Mouse (Mus musculus) spleen, adult 2 months (tissue): Measurements from ENCODE around the gene Slc22a23. TPM values are rescaled to one million over a fixed set of nuclear protein-coding genes. Genes with fewer than 3 reads are reported as not detected.

Experiments
- DNase-seq, 2 experiments: peaks; one replicate each; pipeline versions ENCODE4 v3.0.0 to v3.0.0-alpha.2; 2012 to 2021; ENCODE audit warnings: low spot score in 2 of 2, low read depth in 1 of 2
- H3K27ac ChIP-seq: fragments of 200-500 bp; 2 replicates; pipeline ENCODE4 v1.5.1; 2012; ENCODE audit warnings: low read length, inconsistent platforms; ENCODE audit not compliant: insufficient read depth
- H3K27me3 ChIP-seq: fragments of 200-500 bp; 2 replicates; pipeline ENCODE4 v1.6.1; 2012; ENCODE audit warnings: mild to moderate bottlenecking, moderate library complexity, low read length, inconsistent platforms; ENCODE audit not compliant: control insufficient read depth, insufficient read depth
- H3K36me3 ChIP-seq: fragments of 200-500 bp; 2 replicates; pipeline ENCODE4 v1.6.1; 2012; ENCODE audit warnings: mild to moderate bottlenecking, low read length, inconsistent platforms; ENCODE audit not compliant: control insufficient read depth, insufficient read depth
- H3K4me1 ChIP-seq: fragments of 200-500 bp; 2 replicates; pipeline ENCODE4 v1.6.1; 2011; ENCODE audit warnings: inconsistent platforms; ENCODE audit not compliant: control insufficient read depth, insufficient read depth, insufficient read length
- H3K4me3 ChIP-seq: fragments of 200-500 bp; 2 replicates; pipeline ENCODE4 v1.5.1; 2011; ENCODE audit warnings: mild to moderate bottlenecking, inconsistent platforms; ENCODE audit not compliant: insufficient read depth, insufficient read length; ENCODE audit errors: extremely low read depth
- CTCF ChIP-seq: fragments of 200-500 bp; IDR thresholded peaks from 2 replicates; pipeline ENCODE4 v1.5.1; 2011; ENCODE audit warnings: mild to moderate bottlenecking, inconsistent platforms; ENCODE audit not compliant: insufficient read depth, insufficient read length, insufficient replicate concordance; ENCODE audit errors: extremely low read depth
- POLR2A ChIP-seq: fragments of 200-500 bp; IDR thresholded peaks from 2 replicates; pipeline ENCODE4 v1.6.1; 2011; ENCODE audit warnings: low read depth, low read length, inconsistent platforms
- WGBS: fragments of 180-500 bp; shearing (Covaris S2); methylation state at CpG from one replicate; pipeline ENCODE4 v1.1.7; 2018; 5-methylcytosine and 5-hydroxymethylcytosine counted together
- polyA plus RNA-seq: library from polyadenylated mRNA; depleted of rRNA; stranded (reverse); fragments of >200 nt; gene quantifications from 2 replicates; pipeline ENCODE4 v1.2.3, GENCODE M21; 2012

Gene Slc22a23
- polyA plus RNA-seq, 1 experiment, result 10.0 TPM

- Histone ChIP-seq H3K27ac (no peak overlapping the region), H3K27me3 (no peaks in the 10 kb centered on the region), H3K4me1 (0 out of 2 replicates have a peak, but pooled peaks cover 2% of the 10 kb centered on the region), H3K4me3 (no peak overlapping the region), H3K36me3 (no peaks in the 10 kb centered on the region)
- 89% methylated on average over 15 of the region's 15 CpGs for WGBS
- no peak for DNase-seq
- no peak for TF ChIP-seq POLR2A
- no peak for TF ChIP-seq CTCF
These were observed 95.8 kb downstream of the Slc22a23 start for GRCm38 (mm10) chr13:34248941-34249920.

- Histone ChIP-seq H3K27ac (no peak overlapping the region), H3K36me3 (no peaks in the 10 kb centered on the region), H3K27me3 (no peaks in the 10 kb centered on the region), H3K4me3 (no peak overlapping the region), H3K4me1 (0 out of 2 replicates have a peak, but pooled peaks cover 2% of the 10 kb centered on the region)
- TF ChIP-seq POLR2A (no peak), CTCF (no peak)
- DNase-seq, result no peak
- WGBS, result 64% methylated on average over 6 of the region's 6 CpGs
These were observed 96.9 kb downstream of the Slc22a23 start for GRCm38 (mm10) chr13:34248107-34248506.

GRCm38 (mm10) chr13:34246821-34247220 is 98.2 kb downstream of the Slc22a23 start:
- 78% methylated on average over 3 of the region's 3 CpGs for WGBS
- H3K36me3 ChIP-seq, result no peaks in the 10 kb centered on the region
- H3K4me1 ChIP-seq, result 0 out of 2 replicates have a peak, but pooled peaks cover 2% of the 10 kb centered on the region
- no peak overlapping the region for H3K27ac ChIP-seq
- no peak for TF ChIP-seq POLR2A
- TF ChIP-seq CTCF, result no peak
- H3K27me3 ChIP-seq, result no peaks in the 10 kb centered on the region
- DNase-seq, result no peak
- H3K4me3 ChIP-seq, result no peak overlapping the region

GRCm38 (mm10) chr13:34245216-34245615 is 99.8 kb downstream of the Slc22a23 start:
- Histone ChIP-seq H3K27me3 (no peaks in the 10 kb centered on the region), H3K36me3 (no peaks in the 10 kb centered on the region), H3K4me1 (0 out of 2 replicates have a peak, but pooled peaks cover 2% of the 10 kb centered on the region), H3K27ac (no peak overlapping the region), H3K4me3 (no peak overlapping the region)
- 94% methylated on average over 6 of the region's 6 CpGs for WGBS
- TF ChIP-seq POLR2A (no peak), CTCF (no peak)
- no peak for DNase-seq

- no peak for TF ChIP-seq POLR2A
- no peak for TF ChIP-seq CTCF
- no peaks in the 10 kb centered on the region for H3K36me3 ChIP-seq
- H3K27ac ChIP-seq, result no peak overlapping the region
- DNase-seq, result no peak
- no peaks in the 10 kb centered on the region for H3K27me3 ChIP-seq
- WGBS, result 91% methylated on average over 1 of the region's 1 CpGs
- H3K4me3 ChIP-seq, result no peak overlapping the region
- H3K4me1 ChIP-seq, result 0 out of 2 replicates have a peak, but pooled peaks cover 2% of the 10 kb centered on the region
These were observed 100.8 kb downstream of the Slc22a23 start for GRCm38 (mm10) chr13:34244186-34244585.

GRCm38 (mm10) chr13:34242211-34242610 is 102.8 kb downstream of the Slc22a23 start:
- no peak overlapping the region for H3K27ac ChIP-seq
- no peak for DNase-seq
- no peak overlapping the region for H3K4me3 ChIP-seq
- H3K4me1 ChIP-seq, result 0 out of 2 replicates have a peak, but pooled peaks cover 2% of the 10 kb centered on the region
- TF ChIP-seq CTCF, result no peak
- no peak for TF ChIP-seq POLR2A
- WGBS, result 88% methylated on average over 3 of the region's 3 CpGs
- no peaks in the 10 kb centered on the region for H3K36me3 ChIP-seq
- H3K27me3 ChIP-seq, result no peaks in the 10 kb centered on the region

GRCm38 (mm10) chr13:34240087-34240428 is 104.9 kb downstream of the Slc22a23 start:
- TF ChIP-seq POLR2A (no peak), CTCF (no peak)
- WGBS, result 94% methylated on average over 3 of the region's 3 CpGs
- 0 out of 2 replicates have a peak, but pooled peaks cover 2% of the 10 kb centered on the region for H3K4me1 ChIP-seq

More at GRCm38 (mm10) chr13:34240087-34240428, 104.9 kb downstream of the Slc22a23 start:
- H3K36me3 ChIP-seq, result no peaks in the 10 kb centered on the region
- H3K4me3 ChIP-seq, result no peak overlapping the region
- DNase-seq, result no peak
- H3K27me3 ChIP-seq, result no peaks in the 10 kb centered on the region
- H3K27ac ChIP-seq, result no peak overlapping the region
